Mouse (Mus musculus): ENCODE data around the gene Krt27. TPM values are rescaled to one million over a fixed set of nuclear protein-coding genes. Genes with fewer than 3 reads are reported as not detected.

The Krt27 gene
- polyA plus RNA-seq, 1 experiment: not detected

GRCm38 (mm10) chr11:99339299-99339847, 11.5 kb downstream of the Krt27 start:
- H3K36me3 ChIP-seq (replicated peaks; ENCODE audit: low read length): no peaks in the 10 kb centered on the region
- no peak overlapping the region for H3K4me3 ChIP-seq (replicated peaks)
- no peaks in the 10 kb centered on the region for H3K4me1 ChIP-seq
- H3K9me3 ChIP-seq: no peaks in the 10 kb centered on the region
- no peak for TF ChIP-seq FLI1 (IDR thresholded peaks at IDR 0.05; ENCODE audit: low read length)
- no peak for TF ChIP-seq GATA1 (IDR thresholded peaks at IDR 0.05; ENCODE audit: borderline replicate concordance, low read length)
- no peaks in the 10 kb centered on the region for H3K27me3 ChIP-seq (replicated peaks)

- no peaks in the 10 kb centered on the region for H3K36me3 ChIP-seq (replicated peaks; ENCODE audit: low read length)
Measured at GRCm38 (mm10) chr11:99337866-99338265, 13.0 kb downstream of the Krt27 start, which contains the start of gene Krt26. TSS of gene Krt26 (minus strand) at chr11:99337966.

GRCm38 (mm10) chr11:99333426-99333825, 17.5 kb downstream of the Krt27 start:
- Histone ChIP-seq H3K4me1 (no peaks in the 10 kb centered on the region), H3K9me3 (no peaks in the 10 kb centered on the region), H3K36me3 (replicated peaks; ENCODE audit: low read length) (no peaks in the 10 kb centered on the region), H3K27me3 (replicated peaks) (no peaks in the 10 kb centered on the region), H3K4me3 (replicated peaks) (no peak overlapping the region)
- TF ChIP-seq GATA1 (IDR thresholded peaks at IDR 0.05; ENCODE audit: borderline replicate concordance, low read length) (no peak), FLI1 (IDR thresholded peaks at IDR 0.05; ENCODE audit: low read length) (no peak)

More at GRCm38 (mm10) chr11:99337866-99338265, 13.0 kb downstream of the Krt27 start, which contains the start of gene Krt26:
- no peak within 1 kb of the TSS for H3K4me3 ChIP-seq (replicated peaks)
- TF ChIP-seq FLI1 (IDR thresholded peaks at IDR 0.05; ENCODE audit: low read length) (no peak), GATA1 (IDR thresholded peaks at IDR 0.05; ENCODE audit: borderline replicate concordance, low read length) (no peak)
- H3K27me3 ChIP-seq (replicated peaks): no peaks in the 10 kb centered on the region
- no peaks in the 10 kb centered on the region for H3K9me3 ChIP-seq
- H3K4me1 ChIP-seq: no peaks in the 10 kb centered on the region

GRCm38 (mm10) chr11:99329655-99330054, 21.2 kb downstream of the Krt27 start:
- Histone ChIP-seq H3K4me1 (no peaks in the 10 kb centered on the region), H3K36me3 (replicated peaks; ENCODE audit: low read length) (no peaks in the 10 kb centered on the region), H3K9me3 (no peaks in the 10 kb centered on the region), H3K4me3 (replicated peaks) (no peak overlapping the region), H3K27me3 (replicated peaks) (peaks cover 3% of the 10 kb centered on the region)
- TF ChIP-seq GATA1 (IDR thresholded peaks at IDR 0.05; ENCODE audit: borderline replicate concordance, low read length) (no peak), FLI1 (IDR thresholded peaks at IDR 0.05; ENCODE audit: low read length) (no peak)

GRCm38 (mm10) chr11:99322851-99323250, 28.1 kb downstream of the Krt27 start, which contains the start of gene Krt25:
TSS of gene Krt25 (minus strand) at chr11:99322951.
- Histone ChIP-seq H3K36me3 (replicated peaks; ENCODE audit: low read length) (no peaks in the 10 kb centered on the region), H3K27me3 (replicated peaks) (peaks cover 8% of the 10 kb centered on the region)
- TF ChIP-seq GATA1 (IDR thresholded peaks at IDR 0.05; ENCODE audit: borderline replicate concordance, low read length): no peak
- no peak for TF ChIP-seq FLI1 (IDR thresholded peaks at IDR 0.05; ENCODE audit: low read length)

GRCm38 (mm10) chr11:99321094-99321493, 29.8 kb downstream of the Krt27 start:
- Histone ChIP-seq H3K36me3 (replicated peaks; ENCODE audit: low read length) (no peaks in the 10 kb centered on the region), H3K4me1 (no peaks in the 10 kb centered on the region), H3K9me3 (no peaks in the 10 kb centered on the region), H3K27me3 (replicated peaks) (peaks cover 10% of the 10 kb centered on the region), H3K4me3 (replicated peaks) (no peak overlapping the region)
- TF ChIP-seq GATA1 (IDR thresholded peaks at IDR 0.05; ENCODE audit: borderline replicate concordance, low read length): no peak

More at GRCm38 (mm10) chr11:99322851-99323250, 28.1 kb downstream of the Krt27 start, which contains the start of gene Krt25:
- Histone ChIP-seq H3K4me3 (replicated peaks) (no peak within 1 kb of the TSS), H3K9me3 (no peaks in the 10 kb centered on the region), H3K4me1 (no peaks in the 10 kb centered on the region)

GRCm38 (mm10) chr11:99319127-99319526, 31.8 kb downstream of the Krt27 start:
- TF ChIP-seq GATA1 (IDR thresholded peaks at IDR 0.05; ENCODE audit: borderline replicate concordance, low read length) (no peak), FLI1 (IDR thresholded peaks at IDR 0.05; ENCODE audit: low read length) (no peak)
- Histone ChIP-seq H3K27me3 (replicated peaks) (peaks cover 10% of the 10 kb centered on the region), H3K36me3 (replicated peaks; ENCODE audit: low read length) (no peaks in the 10 kb centered on the region), H3K9me3 (no peaks in the 10 kb centered on the region), H3K4me1 (no peaks in the 10 kb centered on the region), H3K4me3 (replicated peaks) (no peak overlapping the region)

GRCm38 (mm10) chr11:99316543-99316942, 34.4 kb downstream of the Krt27 start:
- TF ChIP-seq FLI1 (IDR thresholded peaks at IDR 0.05; ENCODE audit: low read length) (no peak), GATA1 (IDR thresholded peaks at IDR 0.05; ENCODE audit: borderline replicate concordance, low read length) (no peak)
- no peaks in the 10 kb centered on the region for H3K36me3 ChIP-seq (replicated peaks; ENCODE audit: low read length)
- peaks cover 10% of the 10 kb centered on the region for H3K27me3 ChIP-seq (replicated peaks)
- no peaks in the 10 kb centered on the region for H3K4me1 ChIP-seq
- H3K4me3 ChIP-seq (replicated peaks): no peak overlapping the region
- no peaks in the 10 kb centered on the region for H3K9me3 ChIP-seq

GRCm38 (mm10) chr11:99314594-99314993, 36.3 kb downstream of the Krt27 start:
- Histone ChIP-seq H3K4me1 (no peaks in the 10 kb centered on the region), H3K9me3 (no peaks in the 10 kb centered on the region), H3K4me3 (replicated peaks) (no peak overlapping the region), H3K27me3 (replicated peaks) (peaks cover 10% of the 10 kb centered on the region), H3K36me3 (replicated peaks; ENCODE audit: low read length) (no peaks in the 10 kb centered on the region)
- no peak for TF ChIP-seq GATA1 (IDR thresholded peaks at IDR 0.05; ENCODE audit: borderline replicate concordance, low read length)

GRCm38 (mm10) chr11:99310882-99311281, 40.0 kb downstream of the Krt27 start:
- peaks cover 2% of the 10 kb centered on the region for H3K27me3 ChIP-seq (replicated peaks)
- no peaks in the 10 kb centered on the region for H3K9me3 ChIP-seq
- H3K4me3 ChIP-seq (replicated peaks): no peak overlapping the region
- no peak for TF ChIP-seq GATA1 (IDR thresholded peaks at IDR 0.05; ENCODE audit: borderline replicate concordance, low read length)
- H3K4me1 ChIP-seq: no peaks in the 10 kb centered on the region
- no peaks in the 10 kb centered on the region for H3K36me3 ChIP-seq (replicated peaks; ENCODE audit: low read length)

Measured in megakaryocyte, embryonic 14.5 days (primary cell).